Mouse (Mus musculus): Measurements from ENCODE around the gene Ralgps2. TPM values are rescaled to one million over a fixed set of nuclear protein-coding genes. Genes with fewer than 3 reads are reported as not detected.

Ralgps2 gene
- polyA plus RNA-seq, 1 experiment from 2014 or later, result 86.5 TPM

- peaks cover 10% of the 10 kb centered on the region; the same call in 1 of the 2 replicates for H3K36me3 ChIP-seq (replicated peaks)
- H3K9me3 ChIP-seq, result no peaks in the 10 kb centered on the region
- WGBS, result 55% methylated on average over 3 of the region's 3 CpGs
- H3K4me3 ChIP-seq, result no peak overlapping the region
- H3K27me3 ChIP-seq (ENCODE audit: poor library complexity, severe bottlenecking), result no peaks in the 10 kb centered on the region
- H3K27ac ChIP-seq, result no peak overlapping the region
- DNase-seq (ENCODE audit: extremely low spot score, low spot score), result no peak
- H3K4me1 ChIP-seq, result peaks cover 21% of the 10 kb centered on the region
Measured at GRCm38 (mm10) chr1:156864240-156864639, 75.2 kb downstream of the Ralgps2 start.

DNA sequence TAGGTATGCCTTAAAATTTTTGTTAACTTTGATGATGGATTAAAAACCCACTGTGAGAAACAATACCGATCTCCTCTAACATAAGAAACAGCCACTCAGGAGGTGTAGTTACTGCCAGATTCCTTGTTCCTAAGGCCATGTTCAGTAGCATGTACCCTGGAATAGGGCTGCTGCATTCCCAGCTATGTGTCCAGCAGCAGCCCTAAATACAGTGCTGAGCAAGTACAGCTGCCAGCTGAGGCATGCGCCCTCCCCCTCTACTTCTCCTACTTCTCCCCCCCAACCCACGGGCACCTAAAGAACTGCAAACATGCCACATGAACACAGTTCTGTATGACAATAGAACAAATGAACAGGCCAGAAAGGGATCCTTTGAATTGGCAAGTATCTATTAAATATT is 75.7 kb downstream of the Ralgps2 start:
- Histone ChIP-seq H3K4me1 (peaks cover 21% of the 10 kb centered on the region), H3K27me3 (ENCODE audit: poor library complexity, severe bottlenecking) (no peaks in the 10 kb centered on the region), H3K9me3 (no peaks in the 10 kb centered on the region), H3K36me3 (replicated peaks) (0 out of 2 replicates have a peak, but pooled peaks cover 10% of the 10 kb centered on the region), H3K4me3 (no peak overlapping the region), H3K27ac (no peak overlapping the region)
- 81% methylated on average over 3 of the region's 3 CpGs for WGBS
- DNase-seq (ENCODE audit: extremely low spot score, low spot score), result no peak

DNA sequence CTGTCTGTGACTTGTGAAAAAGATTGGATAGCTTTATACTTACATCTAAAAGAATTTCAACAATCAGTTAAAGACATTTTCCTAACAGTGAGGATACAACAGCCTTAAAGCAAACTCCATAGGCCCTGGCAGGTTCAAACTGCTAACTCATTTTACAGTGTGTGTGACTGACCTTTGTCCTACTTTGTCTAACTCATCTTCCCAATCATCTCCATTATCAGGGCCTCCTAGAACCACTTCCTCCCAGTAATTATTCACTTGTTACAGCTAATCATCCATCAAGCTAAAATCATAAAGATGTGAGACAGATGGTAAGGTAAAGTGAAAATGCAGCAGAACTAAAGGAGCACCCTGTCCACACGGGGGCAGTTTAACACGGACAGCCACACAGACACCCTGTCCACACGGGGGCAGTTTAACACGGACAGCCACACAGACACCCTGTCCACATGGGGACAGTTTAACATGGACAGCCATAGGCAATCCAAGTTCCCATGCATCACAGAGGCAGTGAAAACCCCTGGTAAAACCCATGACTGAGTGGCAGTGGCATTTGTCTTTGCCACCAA is 77.9 kb downstream of the Ralgps2 start:
- Histone ChIP-seq H3K27me3 (ENCODE audit: poor library complexity, severe bottlenecking) (no peaks in the 10 kb centered on the region), H3K4me3 (no peak overlapping the region), H3K36me3 (replicated peaks) (no peaks in the 10 kb centered on the region), H3K4me1 (peaks cover 9% of the 10 kb centered on the region), H3K9me3 (no peaks in the 10 kb centered on the region), H3K27ac (no peak overlapping the region)
- WGBS, result 60% methylated on average over 4 of the region's 4 CpGs
- no peak for DNase-seq (ENCODE audit: extremely low spot score, low spot score)

- peaks cover 9% of the 10 kb centered on the region for H3K4me1 ChIP-seq
Measured at GRCm38 (mm10) chr1:156860266-156860665, 79.2 kb downstream of the Ralgps2 start.

DNA sequence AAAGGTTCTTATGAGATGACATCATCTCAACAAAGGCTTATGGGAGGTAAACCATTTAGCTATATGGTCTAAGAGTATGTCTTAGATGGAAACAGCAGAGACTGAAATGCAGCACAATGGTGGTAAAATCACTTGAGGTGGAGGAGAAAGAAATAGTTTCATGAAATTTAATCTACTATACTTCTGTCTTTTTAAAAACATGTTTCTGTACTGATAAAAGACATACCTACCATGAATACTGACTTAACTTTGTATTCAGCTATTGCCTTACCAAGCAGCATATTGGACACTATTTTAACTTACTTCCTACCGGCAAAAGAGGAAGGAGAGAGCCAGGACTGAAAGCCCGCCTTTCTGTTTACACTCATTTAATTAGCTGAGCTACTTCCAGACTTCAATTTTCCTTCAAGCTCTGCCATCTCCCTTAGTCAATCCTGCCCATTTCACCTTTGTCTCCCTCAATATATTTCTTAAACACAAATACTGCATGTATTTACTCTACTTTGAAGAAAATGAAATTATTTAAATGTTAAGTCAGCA is 79.6 kb downstream of the Ralgps2 start:
- Histone ChIP-seq H3K27ac (no peak overlapping the region), H3K36me3 (replicated peaks) (0 out of 2 replicates have a peak, but pooled peaks cover 4% of the 10 kb centered on the region), H3K4me3 (no peak overlapping the region), H3K27me3 (ENCODE audit: poor library complexity, severe bottlenecking) (no peaks in the 10 kb centered on the region), H3K9me3 (no peaks in the 10 kb centered on the region), H3K4me1 (peaks cover 9% of the 10 kb centered on the region)
- whole genome bisulfite sequencing, result 75% methylated on average over 2 of the region's 2 CpGs
- DNase-seq (ENCODE audit: extremely low spot score, low spot score), result no peak

More at GRCm38 (mm10) chr1:156860266-156860665, 79.2 kb downstream of the Ralgps2 start:
- 0 out of 2 replicates have a peak, but pooled peaks cover 4% of the 10 kb centered on the region for H3K36me3 ChIP-seq (replicated peaks)
- no peak overlapping the region for H3K4me3 ChIP-seq
- no peak for DNase-seq (ENCODE audit: extremely low spot score, low spot score)
- H3K27ac ChIP-seq, result no peak overlapping the region
- WGBS, result 88% methylated on average over 8 of the region's 8 CpGs
- H3K9me3 ChIP-seq, result no peaks in the 10 kb centered on the region
- H3K27me3 ChIP-seq (ENCODE audit: poor library complexity, severe bottlenecking), result no peaks in the 10 kb centered on the region

- Histone ChIP-seq H3K4me3 (no peak overlapping the region), H3K9me3 (no peaks in the 10 kb centered on the region), H3K36me3 (replicated peaks) (peaks cover 9% of the 10 kb centered on the region; the same call in 1 of the 2 replicates), H3K27me3 (ENCODE audit: poor library complexity, severe bottlenecking) (no peaks in the 10 kb centered on the region), H3K4me1 (peaks cover 6% of the 10 kb centered on the region), H3K27ac (no peak overlapping the region)
- DNase-seq (ENCODE audit: extremely low spot score, low spot score), result no peak
- WGBS, result 86% methylated on average over 2 of the region's 2 CpGs
Measured at GRCm38 (mm10) chr1:156859156-156859555, 80.3 kb downstream of the Ralgps2 start.

- no peak overlapping the region for H3K27ac ChIP-seq
- 94% methylated on average over 2 of the region's 2 CpGs for WGBS
- H3K27me3 ChIP-seq (ENCODE audit: poor library complexity, severe bottlenecking), result no peaks in the 10 kb centered on the region
- H3K4me3 ChIP-seq, result no peak overlapping the region
- DNase-seq (ENCODE audit: extremely low spot score, low spot score), result no peak
- H3K36me3 ChIP-seq (replicated peaks), result peaks cover 9% of the 10 kb centered on the region; the same call in 1 of the 2 replicates
- peaks cover 6% of the 10 kb centered on the region for H3K4me1 ChIP-seq
- H3K9me3 ChIP-seq, result no peaks in the 10 kb centered on the region
Measured at GRCm38 (mm10) chr1:156856666-156857065, 82.8 kb downstream of the Ralgps2 start.

- H3K36me3 ChIP-seq (replicated peaks), result peaks cover 9% of the 10 kb centered on the region; the same call in 1 of the 2 replicates
- no peak for DNase-seq (ENCODE audit: extremely low spot score, low spot score)
- H3K27ac ChIP-seq, result no peak overlapping the region
- 97% methylated on average over 4 of the region's 4 CpGs for WGBS
- peaks cover 6% of the 10 kb centered on the region for H3K4me1 ChIP-seq
- H3K27me3 ChIP-seq (ENCODE audit: poor library complexity, severe bottlenecking), result no peaks in the 10 kb centered on the region
- H3K4me3 ChIP-seq, result no peak overlapping the region
- H3K9me3 ChIP-seq, result no peaks in the 10 kb centered on the region
Measured at GRCm38 (mm10) chr1:156854558-156854957, 84.9 kb downstream of the Ralgps2 start.

DNA sequence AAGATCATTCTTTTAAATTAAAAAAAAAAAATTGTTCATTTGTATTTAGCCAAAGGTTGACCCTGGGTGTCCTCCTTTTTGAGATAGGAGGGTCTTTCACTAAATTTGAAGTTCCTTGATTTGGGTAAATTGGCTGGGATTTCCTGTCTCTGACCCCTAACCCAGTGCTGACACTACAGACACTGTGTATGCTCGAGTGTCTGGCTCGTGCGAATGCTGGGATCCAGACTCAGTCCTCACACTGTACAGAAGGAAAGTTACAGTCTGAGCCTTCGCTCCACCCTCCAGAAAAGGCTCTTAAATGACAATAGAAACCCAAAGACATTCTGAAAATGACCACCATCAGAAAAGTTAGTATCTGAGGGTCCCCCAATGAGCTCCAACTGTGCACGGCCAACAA is 86.6 kb downstream of the Ralgps2 start:
- no peak overlapping the region for H3K4me3 ChIP-seq
- no peaks in the 10 kb centered on the region for H3K27me3 ChIP-seq (ENCODE audit: poor library complexity, severe bottlenecking)
- H3K9me3 ChIP-seq, result no peaks in the 10 kb centered on the region
- no peak overlapping the region for H3K27ac ChIP-seq
- peaks cover 9% of the 10 kb centered on the region; the same call in 1 of the 2 replicates for H3K36me3 ChIP-seq (replicated peaks)
- 74% methylated on average over 5 of the region's 5 CpGs for WGBS
- no peak for DNase-seq (ENCODE audit: extremely low spot score, low spot score)
- H3K4me1 ChIP-seq, result peaks cover 6% of the 10 kb centered on the region

- Histone ChIP-seq H3K27ac (no peak overlapping the region), H3K4me1 (peaks cover 6% of the 10 kb centered on the region), H3K27me3 (ENCODE audit: poor library complexity, severe bottlenecking) (no peaks in the 10 kb centered on the region), H3K9me3 (no peaks in the 10 kb centered on the region), H3K36me3 (replicated peaks) (peaks cover 9% of the 10 kb centered on the region; the same call in 1 of the 2 replicates), H3K4me3 (no peak overlapping the region)
- 77% methylated on average over 9 of the region's 9 CpGs for WGBS
- DNase-seq (ENCODE audit: extremely low spot score, low spot score), result no peak
Measured at GRCm38 (mm10) chr1:156852409-156852808, 87.0 kb downstream of the Ralgps2 start.

GRCm38 (mm10) chr1:156847098-156847497 is 92.3 kb downstream of the Ralgps2 start:
- Histone ChIP-seq H3K9me3 (no peaks in the 10 kb centered on the region), H3K4me1 (peaks cover 4% of the 10 kb centered on the region; the same call in 1 of the 2 replicates), H3K27ac (no peak overlapping the region), H3K27me3 (ENCODE audit: poor library complexity, severe bottlenecking) (no peaks in the 10 kb centered on the region), H3K36me3 (replicated peaks) (peaks cover 5% of the 10 kb centered on the region), H3K4me3 (no peak overlapping the region)
- WGBS, result 90% methylated on average over 4 of the region's 4 CpGs
- no peak for DNase-seq (ENCODE audit: extremely low spot score, low spot score)

DNA sequence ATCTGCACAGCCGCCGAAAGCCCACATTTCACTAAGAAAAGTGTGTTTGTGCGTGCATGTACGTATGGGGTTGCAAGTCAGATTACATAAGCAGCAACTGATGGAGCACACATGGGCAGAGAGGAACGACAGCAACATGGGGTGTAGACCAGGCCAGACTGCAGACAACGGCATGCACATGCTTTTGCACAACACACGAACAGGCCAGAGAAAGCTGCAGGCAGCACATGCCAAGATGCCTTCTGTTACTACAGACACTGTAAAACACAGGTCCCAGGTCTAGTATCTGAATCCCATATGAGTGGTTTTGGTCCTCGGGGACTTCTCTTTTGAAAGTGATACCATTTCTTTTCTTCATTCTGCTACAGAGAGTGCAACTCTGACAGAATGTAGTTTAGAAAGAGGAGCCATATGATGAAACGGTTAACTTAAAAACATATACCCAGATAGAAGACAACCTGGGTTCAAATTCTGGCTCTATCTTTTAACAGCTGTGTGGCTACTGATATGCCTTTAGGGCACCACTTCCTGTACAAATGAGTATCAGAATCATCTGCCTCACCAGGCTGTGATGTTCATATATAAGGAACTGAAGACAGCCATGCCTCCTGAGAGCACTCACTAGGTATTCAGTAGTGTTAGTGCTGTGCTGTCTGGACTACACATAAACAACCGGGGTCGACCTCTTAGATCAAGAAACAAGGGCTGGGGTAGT is 97.6 kb downstream of the Ralgps2 start:
- no peak for DNase-seq (ENCODE audit: extremely low spot score, low spot score)
- peaks cover 38% of the 10 kb centered on the region for H3K4me1 ChIP-seq
- H3K9me3 ChIP-seq, result no peaks in the 10 kb centered on the region
- peaks cover 5% of the 10 kb centered on the region for H3K36me3 ChIP-seq (replicated peaks)
- H3K27ac ChIP-seq, result no peak overlapping the region
- H3K4me3 ChIP-seq, result no peak overlapping the region
- 90% methylated on average over 11 of the region's 11 CpGs for WGBS
- no peaks in the 10 kb centered on the region for H3K27me3 ChIP-seq (ENCODE audit: poor library complexity, severe bottlenecking)

- H3K4me3 ChIP-seq, result peak overlapping the region; percentile 34
- WGBS, result 18% methylated on average over 6 of the region's 6 CpGs
Measured at GRCm38 (mm10) chr1:156838695-156839094, 100.7 kb downstream of the Ralgps2 start.

More at GRCm38 (mm10) chr1:156838695-156839094, 100.7 kb downstream of the Ralgps2 start:
- Histone ChIP-seq H3K36me3 (replicated peaks) (no peaks in the 10 kb centered on the region), H3K4me1 (peaks cover 38% of the 10 kb centered on the region), H3K9me3 (no peaks in the 10 kb centered on the region), H3K27me3 (ENCODE audit: poor library complexity, severe bottlenecking) (no peaks in the 10 kb centered on the region), H3K27ac (peak overlapping the region; percentile 79)
- peak; percentile 63 for DNase-seq (ENCODE audit: extremely low spot score, low spot score)

Data from forebrain, embryonic 10.5 days (tissue).